Mouse (Mus musculus) cerebellum, postnatal 10 days (tissue): ENCODE data around the gene Vma21.

Source experiments
- DNase-seq, 2 experiments: peaks; one replicate each; pipeline ENCODE4 v3.0.0; 2021; ENCODE audit warnings: mixed read lengths in 2 of 2

Gene Vma21

DNA sequence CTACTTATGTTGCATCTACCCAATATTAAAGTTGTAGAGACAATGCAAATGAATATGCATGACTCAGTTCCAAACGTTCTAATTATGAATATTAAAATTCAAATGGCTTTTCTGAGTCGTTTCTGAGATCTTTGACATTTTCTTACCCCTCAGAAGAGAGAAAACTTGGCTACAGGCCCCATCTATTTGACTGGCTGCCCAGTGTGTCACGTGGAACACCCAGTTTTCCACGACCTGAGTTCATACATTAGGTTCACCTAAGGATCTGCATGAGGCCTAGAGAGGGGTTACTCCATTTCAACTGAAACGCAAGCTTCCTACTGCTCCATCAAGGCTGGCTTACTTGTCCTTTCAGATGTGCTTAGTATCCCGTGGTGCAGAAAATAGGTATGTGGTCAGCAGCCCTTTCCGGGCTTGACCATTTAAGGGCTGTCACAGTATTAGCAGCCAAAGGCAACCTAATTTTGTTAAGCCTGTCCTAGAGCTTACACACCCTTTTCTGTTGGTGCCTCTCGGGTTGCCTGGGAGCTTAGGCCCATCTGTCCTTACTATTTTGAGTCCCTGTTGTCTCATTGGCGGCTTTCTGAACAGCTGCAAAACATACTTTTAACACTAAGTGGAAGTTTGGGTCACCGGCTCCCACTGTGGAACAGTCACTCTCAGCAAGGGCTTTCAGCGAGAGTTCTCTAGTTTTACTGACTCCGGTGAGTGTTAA is at the start of gene Vma21:
Vma21 (plus strand) TSS at position 294 of the 715 bp plus-strand sequence.
- DNase-seq, result peak; percentile 42 to 54

DNA sequence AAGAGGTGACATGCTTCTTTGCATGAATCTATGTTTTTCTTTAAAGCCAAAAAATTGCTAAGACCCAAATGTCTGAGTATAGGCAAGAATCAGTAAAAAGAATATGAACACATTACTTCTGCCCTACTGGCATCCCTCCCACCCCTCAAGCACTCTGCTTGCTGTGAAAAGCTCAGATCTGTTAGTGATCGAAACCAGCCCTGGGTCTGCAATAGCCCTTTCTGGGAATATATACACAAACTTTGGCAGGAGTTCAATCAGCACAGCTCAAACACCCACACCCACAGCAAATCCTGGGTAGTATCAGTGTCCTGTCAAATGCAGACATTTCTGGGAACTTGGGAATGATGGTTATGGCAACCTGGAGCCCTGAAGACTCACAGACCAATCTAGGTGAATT is 47.8 kb upstream of the Vma21 start:
- DNase-seq, result no peak

DNA sequence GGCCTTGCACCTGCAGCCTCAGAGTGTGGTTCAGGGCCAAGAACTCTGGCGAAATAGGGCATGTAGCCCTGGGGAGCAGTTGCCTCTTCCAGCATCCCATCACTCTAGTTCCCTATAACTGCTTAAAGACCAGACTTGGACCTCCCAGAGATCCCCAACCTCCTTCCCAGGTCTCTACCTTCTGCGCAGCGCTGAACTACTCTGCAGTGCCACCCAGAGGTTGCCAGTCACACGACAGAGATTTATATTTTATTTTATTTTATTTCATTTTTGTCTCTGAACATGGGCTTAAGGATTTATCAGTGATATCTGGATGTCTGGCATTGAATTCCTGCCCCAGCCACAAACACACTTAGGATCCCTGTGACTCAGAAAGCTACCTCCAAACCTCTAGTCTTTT is 24.6 kb upstream of the Vma21 start:
- peak; percentile 14 to 20 for DNase-seq

DNA sequence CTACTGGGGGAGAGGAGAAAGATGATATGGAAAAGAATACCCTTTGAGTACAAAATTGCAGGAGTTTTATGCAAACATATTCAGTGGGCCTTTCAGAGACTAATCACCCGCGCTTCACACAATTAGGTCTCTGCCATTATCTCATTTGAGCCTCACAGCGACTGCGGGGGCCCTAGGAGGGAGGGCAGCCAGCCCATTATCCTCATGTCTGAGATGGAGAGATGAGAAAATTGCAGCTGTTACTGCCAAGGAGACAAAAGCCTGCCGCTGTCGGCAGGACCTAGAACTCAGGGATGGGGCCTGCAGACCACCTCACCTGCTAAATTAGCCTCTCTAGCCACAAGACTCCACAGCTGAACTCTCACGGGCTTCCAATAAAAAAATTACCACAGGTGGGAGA is 18.0 kb upstream of the Vma21 start:
- no peak for DNase-seq

DNA sequence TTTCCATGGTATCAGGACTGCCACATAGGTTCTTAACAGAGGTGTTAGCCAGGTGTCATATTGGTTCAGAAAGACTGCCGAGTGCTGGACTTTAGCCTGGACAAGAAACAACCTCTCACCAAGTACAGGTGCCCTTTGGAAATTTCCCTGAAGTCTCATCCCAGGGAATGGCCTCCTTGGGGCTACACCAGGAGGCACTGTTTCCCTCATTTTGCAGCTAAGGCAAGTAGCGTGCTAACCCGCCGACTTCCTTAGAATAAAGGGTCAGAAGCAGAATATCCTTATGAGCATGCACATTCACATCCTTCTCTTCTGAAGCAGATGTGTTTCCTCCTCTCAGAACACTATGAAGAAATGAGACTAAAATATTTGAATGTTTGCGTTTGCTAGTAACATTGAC is 16.8 kb upstream of the Vma21 start:
- DNase-seq, result peak in 1 of 2 experiments; percentile 3

DNA sequence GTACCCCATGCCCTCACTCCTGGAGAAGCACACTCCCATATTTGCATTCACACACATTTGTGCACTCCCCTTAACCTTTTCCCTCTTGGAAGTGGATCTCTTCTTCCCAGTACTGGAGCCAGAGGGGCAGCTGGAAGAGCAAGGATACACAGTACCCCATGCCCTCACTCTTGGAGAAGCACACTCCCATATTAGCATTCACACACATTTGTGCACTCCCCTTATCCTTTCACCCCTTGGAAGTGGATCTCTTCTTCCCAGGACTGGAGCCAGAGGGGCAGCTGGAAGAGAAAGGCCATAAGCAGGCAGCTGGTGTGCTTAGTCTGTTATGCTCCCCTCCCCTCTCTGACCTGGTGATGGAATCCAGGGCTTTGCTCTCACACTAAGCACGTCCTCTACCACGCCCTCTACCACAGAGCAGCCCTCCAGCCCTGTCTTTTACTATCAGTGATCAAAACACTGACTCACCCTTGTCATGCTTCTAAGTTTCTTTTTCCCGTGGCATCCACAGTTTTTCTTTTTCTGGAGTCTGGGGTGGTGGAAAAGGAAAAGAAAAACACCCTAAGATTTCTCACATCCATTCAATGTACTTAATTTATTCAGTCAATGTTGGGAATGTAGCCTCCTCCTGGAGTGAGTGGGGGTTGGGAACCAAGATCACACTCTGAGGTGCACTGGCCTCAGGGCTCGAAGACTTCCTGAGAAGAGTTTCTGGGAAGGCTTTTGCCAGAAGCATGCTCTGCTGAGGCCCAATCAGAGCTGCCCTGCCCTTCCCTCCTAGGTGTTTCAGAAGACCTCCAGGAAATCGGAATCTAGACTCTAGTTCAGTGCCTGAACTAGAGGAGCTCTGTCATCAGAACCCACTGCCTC is 3.5 kb upstream of the Vma21 start:
- no peak for DNase-seq

DNA sequence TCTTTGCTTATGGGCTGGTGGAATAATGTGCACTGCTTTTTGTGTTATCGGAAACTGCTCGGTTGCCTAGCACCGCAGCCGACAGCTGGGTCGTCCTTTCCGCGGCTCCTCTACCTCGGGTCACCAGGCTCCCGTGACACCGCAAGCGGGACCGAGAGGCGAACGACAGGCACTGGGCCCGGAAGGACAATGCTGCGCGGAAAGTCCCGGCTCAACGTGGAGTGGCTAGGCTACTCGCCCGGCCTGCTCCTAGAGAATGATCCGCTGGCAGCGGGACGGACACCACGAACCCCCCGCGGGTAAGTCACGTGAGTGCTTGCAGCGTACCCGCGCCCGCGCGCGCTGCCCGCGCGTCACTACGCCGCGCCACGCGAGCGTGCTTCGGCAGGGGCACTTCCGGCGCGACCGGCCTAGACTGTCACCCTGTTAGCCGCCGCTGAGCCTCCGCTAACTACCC is 705 bp downstream of the Vma21 start:
- peak; percentile 96 to 97 for DNase-seq

DNA sequence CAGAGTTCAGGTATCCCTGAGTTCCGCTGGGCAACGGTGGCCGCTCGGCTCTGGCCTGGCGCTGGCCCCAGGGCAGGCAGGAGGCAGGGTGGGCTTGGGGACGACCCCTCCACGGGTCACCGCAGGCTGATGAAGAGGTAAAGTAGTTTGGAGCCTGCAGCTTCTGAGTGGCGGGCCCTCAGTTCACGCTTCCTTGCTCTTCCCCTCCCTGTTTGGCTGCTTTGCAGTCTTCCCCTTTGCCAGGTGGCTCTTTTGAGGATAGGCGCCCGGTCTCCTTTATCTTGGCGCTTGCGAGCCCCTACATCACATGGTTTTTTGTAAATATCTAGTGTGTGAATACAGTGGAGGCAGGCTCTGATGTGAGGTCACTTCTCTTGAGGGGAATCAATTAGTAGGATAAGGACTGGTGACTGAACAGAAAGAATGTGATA is 1.2 kb downstream of the Vma21 start:
- DNase-seq, result no peak

DNA sequence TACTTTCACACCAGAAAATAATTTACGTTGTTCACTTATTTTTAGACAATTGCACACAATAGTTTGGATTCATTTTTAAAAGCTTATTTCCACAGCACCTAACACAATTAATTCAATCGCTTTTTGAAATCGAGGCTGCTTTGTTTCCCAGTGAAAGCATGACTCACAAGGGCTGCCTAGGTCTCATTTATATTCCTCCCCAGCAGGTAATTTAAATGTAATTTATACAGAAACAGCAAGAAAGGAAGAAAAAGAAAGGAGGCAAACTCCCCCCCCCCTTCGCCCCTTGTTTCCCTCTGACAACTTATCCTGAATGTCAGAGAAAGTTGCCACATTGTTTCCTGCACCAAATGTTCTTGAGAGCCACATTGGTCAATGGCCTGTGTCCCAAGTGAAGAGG is 23.2 kb downstream of the Vma21 start:
- DNase-seq, result no peak

DNA sequence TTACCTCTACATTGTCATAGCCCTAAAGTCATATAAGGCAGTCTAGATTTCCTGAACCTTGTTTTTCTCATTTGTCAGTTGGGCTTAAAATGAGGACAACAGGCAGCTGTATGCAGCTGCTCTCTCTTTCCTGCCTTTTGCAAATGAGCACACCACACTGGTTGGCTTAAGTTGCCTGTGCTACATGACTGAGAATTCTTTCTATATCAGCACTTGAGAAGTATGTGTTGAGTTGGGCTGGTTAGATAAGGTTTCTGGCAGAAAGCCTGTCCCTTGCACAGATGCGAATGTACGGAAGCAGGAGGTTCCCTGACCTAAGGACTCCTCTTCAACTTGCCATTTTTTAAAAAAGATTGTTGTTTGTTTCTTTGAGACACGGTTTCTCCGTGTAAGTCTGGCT is 31.0 kb downstream of the Vma21 start:
- no peak for DNase-seq

DNA sequence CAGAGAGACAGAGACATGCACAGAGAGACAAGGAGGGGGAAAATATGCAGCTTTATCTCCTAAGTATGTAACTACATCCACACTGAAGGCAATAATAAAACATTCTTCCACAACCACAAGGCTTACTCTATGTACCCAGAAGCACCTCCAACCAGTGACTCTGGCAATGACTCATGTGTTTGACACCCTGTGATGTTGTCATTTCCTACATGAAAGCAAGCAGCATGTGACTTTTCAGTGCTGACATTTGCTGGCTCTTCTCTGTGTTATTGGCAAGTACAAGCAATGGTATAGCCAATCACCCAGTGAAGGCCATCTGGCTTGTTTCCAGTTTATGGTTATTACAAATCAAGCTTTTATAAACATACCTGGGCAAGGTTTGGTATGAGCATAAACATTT is 38.1 kb downstream of the Vma21 start:
- peak; percentile 14 to 48 for DNase-seq
